Mouse (Mus musculus) ES-CJ7 (cell line): ENCODE measurements at regions not wholly inside any gene's neighbourhood (a gene's known extent, or its start where the extent isn't known, plus 50 kb on each side); places are given as distances from the start of the nearest gene placed in this dataset.

Source experiments
- DNase-seq: peaks from one replicate; pipeline ENCODE4 v3.0.0; 2011; ENCODE audit warnings: low read depth, low spot score

DNA sequence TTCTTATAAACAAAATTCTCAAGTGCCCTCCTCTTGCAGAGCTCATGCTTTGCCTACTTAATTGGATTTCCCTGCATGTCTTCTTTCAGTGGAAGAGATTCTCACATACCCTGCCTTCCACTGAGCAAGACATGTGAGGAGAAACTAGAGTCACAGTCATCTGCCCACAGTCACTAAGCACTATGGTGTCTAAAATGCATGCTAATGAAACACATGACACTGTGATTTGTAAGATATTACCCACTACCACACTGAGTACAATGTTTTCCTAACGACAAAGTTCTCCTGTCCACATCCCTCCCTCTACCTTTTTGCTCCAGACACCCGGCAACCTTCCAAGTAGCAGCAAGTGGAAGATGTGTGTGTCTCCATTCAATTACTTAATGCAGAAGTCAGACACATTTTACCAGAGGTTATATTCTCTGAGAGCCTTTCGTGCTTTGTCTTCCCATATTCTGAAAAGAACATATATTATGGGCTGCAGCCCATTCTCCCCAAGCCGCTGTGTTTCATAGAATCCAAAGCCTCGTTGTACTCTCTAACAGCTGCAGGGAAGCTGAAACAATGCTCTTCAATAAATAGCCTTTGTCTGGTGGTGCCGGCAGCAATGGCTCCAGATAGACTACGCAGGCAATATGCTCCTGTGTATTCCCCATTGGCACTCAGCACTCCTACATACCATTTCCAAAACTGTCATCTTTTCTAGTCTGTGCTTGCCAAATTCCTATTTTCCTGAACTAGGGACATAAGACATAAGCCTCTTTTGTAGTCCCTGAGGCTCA lies 670.7 kb downstream of the Poteg start:
- no peak for DNase-seq

DNA sequence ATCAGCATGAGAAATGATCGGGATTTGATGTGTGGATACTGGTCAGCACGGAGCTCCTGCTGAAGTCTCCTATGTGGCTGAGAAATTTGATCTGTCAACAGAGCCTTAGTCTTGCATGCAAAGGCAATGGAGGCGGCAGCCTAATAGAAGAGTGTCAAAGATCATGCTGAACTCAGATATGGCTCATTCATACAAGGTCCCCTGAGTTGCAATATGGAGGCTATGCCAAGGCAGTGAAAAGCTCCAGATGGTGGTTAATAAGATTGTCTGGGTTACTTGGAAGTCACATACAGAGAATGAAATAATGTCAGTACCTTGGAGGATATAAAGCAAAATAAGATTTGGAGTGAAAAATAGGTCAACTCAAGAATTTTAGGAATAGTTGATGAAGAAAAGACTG lies 677.6 kb downstream of the Poteg start:
- DNase-seq, result no peak

DNA sequence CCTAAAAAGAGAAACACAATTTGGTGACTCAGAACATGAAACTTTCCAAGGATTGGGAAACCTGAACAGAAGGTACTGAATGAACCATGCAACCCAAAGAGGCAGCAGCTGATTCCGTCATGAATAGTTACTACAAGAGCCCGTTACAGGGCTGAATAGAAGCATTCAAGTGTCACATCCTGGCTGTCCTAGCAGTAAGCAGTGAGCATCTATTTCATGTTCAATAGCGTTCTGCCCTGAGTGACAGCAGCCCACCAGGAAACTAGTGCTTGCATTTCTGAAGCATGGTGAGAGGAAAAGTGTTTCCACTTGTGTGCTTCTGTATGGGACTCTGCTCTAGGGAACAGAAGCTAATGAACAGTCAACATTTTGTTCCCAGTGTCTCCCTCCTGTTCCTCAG lies 694.4 kb downstream of the Poteg start:
- DNase-seq, result no peak

DNA sequence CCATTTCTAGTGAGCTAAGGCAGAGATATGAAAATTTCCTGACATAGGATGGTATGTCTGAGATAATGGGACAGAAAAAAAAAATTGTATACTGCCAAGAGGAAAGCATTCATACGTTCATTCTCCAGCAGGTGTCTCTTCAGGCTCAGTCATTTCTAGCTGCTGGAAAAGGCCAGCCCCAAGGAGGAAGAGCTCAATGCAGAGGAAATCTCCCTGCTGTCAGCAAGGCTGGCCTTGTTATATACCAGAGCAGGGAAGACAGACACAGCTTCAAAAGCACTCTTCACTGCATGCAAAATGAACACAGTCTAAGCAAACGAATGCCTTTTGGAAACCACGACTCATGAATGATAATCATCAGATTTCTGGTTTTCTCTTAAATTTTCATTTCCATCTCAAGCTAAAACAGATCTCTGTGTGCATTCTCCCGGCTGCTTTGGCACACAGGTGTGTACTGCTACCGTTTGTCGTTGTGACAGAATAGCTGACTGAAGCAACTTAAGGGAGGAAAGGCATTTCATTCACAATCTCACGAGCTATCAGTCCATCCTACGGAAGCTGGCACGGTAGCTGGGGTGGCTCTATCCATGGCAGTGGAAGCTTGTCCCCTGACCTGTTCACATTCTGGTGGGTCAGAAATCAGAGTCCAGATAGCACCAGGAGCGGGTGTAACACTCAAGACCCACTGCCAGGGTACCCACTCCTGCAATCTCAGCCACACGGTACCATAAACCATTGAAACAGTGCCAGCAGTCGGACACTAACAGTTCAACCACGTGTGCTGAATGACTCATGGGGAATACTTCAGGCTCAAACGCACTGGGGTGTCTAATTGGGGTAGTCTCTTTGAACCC lies 701.4 kb downstream of the Poteg start:
- DNase-seq, result peak; percentile 12

DNA sequence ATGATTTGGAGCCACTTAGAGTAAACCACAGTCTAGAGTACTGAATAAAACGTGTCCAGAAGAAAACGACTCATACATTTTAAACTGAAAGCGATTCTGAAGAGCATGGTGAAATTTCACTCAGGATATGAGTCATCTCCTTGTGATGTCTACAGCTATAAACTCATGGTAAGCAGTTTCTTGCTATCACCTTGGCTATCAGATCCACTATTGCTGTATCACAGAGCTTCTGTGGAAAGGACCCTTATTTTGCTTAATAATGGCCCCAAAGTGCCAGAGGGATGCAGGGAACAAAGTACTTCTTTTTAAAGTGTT lies 701.9 kb downstream of the Poteg start:
- no peak for DNase-seq

DNA sequence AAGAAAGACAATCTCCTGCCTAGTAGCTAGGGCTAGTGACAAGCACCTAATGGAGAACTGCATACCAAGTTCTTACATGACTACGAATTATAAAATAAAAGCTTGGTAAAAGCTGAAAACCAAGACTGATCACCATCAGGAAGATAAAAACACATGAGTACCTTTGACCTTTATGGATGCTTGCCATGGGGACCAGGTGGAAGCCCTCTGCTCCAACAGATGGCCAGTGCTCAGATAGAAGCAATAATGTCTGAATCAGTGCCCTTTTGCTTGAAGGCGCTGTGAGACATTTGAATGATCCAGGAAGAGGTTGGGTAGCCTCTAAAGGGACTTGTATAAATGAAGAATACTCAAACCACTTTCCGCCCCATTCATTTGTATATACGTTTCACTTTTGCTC lies 713.2 kb downstream of the Poteg start:
- DNase-seq, result no peak

DNA sequence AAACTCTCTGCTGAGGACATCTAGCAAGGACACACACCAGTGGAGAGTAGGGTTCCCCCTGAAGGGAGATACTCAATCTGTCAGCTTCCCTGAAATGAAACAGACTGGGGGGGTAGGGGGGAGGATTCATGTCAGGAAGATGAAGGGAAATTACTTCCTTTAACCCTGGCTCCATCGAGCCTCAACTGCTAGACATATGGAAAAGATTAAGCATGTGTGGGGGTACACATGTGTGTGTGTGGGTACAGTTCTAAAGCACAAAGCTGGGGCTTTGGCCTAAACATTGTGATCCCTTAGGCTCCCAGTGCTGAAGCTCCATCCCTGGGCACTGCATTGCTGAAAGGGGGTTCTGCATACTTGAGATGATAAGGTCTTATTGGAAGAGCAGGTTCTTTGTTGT lies 720.6 kb downstream of the Poteg start:
- no peak for DNase-seq

DNA sequence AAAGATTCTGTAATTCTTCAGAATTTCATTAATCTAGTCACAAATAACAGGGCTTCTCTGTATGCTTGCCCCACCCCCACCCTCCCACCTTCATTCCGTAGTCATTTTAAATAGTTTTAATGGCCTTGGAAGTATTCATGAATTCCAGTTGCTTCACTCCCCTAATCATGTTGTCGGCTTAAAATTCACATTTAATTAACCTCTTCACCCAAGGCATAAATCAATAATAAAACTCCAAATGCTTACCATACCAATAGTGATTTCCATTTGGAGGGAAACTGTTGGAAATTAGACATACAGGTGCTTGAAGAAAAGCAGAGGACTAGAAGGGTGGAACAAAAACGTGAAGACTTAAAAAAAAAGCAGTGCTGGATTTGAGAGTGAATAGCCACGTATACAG lies 724.0 kb downstream of the Poteg start:
- DNase-seq, result no peak

DNA sequence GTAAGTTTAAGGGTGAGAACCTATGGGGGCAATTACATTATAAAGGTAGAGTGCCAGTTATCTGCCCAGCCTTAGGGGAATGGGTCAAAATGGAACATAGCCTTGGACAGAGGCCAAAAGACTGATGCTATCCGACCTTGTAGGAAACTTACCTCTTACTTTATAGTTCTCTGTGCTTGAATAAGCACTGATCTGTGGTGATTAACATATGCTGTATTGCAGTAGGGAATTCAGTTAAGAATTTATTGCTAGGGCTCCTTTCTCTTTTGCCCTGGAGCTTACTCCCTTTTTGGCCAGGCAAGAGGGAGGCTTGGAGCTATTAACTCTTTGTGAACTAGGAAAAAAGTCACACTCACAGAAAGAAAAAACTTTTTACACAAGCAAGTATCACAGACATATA lies 748.5 kb downstream of the Poteg start:
- DNase-seq, result no peak

DNA sequence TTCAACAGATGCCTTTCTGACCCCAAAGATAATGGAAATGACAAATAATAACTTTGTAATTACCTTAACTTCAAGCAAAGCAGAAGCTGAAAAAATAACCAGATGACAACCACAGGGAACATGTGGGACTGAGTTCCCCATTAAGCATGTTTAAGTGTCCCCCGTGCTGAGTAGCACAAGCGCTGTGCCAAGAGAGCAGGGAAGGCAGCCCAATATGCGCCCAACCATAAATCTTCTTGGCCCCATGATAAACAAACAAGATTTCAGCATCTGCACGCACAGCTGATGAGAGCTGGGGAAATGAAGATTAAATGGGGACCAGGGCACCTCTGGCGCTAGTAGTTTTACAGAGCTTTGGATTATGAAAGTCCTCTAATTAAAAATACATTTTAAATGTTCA lies 788.1 kb downstream of the Poteg start:
- no peak for DNase-seq

DNA sequence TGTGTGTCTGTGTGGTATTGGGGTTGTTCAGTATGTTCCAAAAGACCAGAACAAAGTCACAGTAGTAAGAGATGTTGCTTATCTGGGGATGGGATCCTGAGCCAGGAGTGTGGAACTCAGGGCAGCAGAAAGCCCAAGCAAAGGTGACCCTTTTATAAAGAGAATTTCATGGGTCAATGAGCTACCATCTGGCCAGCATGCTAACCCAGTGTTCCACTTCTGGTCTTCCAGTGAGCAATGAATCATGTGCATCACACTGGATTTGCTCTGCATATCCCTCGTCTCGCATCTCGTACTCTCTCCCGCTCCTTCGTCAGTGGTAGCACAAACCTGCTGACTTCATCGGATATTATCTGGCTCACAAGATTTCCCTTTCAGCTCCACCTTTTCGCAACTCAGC lies 791.9 kb downstream of the Poteg start:
- no peak for DNase-seq

DNA sequence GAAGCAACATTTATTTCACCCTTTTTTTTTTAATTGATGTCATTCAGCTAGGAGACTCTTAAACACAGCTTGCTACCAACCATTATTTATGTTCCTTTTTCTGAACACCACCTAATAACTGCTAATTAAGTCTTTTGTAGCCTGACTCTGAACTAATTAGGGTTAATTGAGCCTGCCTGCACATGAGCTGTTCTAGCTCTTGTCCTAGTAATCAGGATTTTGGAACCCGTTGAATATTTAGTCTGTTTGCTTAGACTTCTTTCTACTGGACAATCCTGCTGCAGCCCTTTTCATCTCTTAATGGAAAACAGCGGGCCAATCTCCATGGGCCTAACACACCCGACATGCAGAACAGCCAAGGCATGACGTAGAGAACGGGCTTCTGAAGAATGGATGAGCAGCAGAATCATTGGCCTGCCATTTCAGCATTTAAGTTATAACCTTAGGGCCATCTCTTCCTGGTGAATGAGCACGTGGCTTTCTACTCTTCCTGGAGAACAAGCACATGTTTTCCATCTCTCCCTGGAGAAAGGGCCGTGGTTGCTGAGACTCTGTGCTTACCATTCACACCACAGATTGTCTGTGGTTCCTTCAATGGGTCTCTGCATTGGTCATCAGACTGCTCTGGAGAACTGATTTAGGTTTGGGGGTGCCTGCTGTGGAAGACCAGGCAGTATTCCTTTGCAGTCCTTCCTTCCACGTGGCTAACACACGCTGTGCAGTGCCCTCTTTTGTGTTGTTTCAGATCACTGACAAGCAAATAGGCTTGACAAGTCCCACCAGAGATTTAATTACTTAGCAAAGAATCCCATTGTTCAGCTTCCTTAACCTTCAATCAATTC lies 805.1 kb downstream of the Poteg start:
- DNase-seq, result no peak

DNA sequence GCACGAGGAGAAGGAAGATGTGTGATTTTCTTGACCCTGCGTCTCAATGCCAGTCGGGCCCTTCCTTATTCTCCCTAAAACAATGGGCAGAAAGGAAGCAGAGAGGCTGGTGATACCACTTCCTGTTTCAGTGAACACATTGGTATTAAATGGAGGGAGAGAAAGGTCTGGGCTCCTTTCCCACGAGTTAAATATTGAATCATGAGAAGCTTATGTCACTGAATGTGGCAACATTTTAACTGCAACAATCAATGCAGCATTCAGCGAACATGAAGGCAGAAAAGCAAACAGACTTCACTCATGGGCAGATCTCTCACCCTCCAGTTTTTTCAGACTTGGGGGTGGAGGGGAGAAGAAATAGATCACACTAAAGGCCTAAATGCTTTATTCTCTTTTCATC lies 819.8 kb downstream of the Poteg start:
- DNase-seq, result no peak

DNA sequence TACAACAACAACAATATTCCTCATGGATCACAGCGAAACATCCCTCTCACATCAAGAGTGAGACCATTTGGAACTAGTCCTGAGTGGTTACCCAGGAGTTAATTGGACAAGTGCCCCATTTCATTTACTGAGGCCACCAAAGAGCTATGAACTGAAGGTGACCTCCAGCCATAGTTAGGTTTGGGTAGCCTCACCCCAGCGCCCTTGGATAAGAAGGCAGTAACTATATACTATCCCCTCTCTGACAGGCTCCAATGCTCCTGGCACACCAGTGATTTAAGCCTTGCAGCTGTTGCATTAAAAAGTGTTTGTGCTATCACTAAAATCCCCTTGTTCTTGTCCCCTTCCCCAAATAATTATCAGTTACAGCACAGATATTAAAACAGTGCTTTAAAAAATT lies 836.8 kb downstream of the Poteg start:
- no peak for DNase-seq

DNA sequence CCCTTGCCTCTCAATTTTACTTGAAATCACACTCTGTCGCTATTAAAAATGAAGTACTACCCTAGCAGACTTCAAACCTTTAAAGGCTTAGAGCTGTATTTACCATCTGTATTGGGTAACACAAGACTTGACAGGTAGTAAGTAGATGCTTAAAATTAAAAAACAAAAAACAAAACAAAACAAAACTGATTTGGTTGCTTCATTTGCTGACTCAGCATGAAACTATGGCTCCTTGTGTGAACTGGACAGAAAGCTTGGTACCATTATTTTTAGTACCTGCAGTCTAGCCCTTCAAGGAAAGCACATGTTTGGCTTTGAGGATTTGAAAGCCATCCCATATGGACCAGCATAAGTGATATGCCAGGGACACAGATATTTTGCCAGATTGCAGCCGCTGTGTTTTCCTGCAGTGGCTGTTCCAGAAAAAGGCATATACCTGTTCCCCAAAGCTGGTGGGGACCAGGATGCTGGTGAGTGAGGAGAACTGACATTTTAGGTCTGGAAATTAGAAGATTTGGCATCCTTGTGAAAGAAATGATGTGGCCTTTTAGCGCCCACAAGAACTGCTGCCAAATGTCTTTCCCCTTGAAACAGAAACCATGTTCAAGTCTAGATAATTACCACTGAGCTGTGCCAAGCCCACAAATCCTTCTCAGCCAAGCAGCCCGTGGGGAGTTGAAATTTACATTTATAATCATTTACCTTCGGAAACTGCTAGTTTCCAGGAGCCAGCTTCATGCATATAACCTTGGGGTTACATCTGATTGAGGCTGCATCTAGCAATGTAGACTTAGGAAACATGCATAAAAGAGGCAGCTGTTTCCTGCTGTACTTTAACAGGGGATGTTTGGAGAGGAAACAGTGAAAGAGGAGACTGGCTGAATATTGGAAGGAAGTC lies 851.7 kb downstream of the Poteg start:
- DNase-seq, result no peak

DNA sequence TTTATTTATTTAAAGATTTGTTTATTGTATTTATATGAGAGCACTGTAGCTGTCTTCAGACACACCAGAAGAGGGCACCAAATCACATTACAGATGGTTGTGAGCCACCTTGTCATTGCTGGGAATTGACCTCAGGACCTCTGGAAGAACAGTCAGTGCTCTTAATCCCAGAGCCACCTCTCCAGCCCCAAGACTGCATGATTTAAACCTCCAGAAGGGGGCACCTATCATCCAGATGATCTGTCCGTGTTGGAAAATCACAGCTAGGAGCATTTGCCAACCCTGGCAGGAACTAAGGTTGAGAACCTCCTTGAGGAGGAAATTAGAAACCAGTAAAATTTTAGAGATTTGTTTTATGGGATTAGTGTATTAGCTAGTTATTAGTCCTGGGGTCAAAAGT lies 869.6 kb downstream of the Poteg start:
- DNase-seq, result peak; percentile 72

DNA sequence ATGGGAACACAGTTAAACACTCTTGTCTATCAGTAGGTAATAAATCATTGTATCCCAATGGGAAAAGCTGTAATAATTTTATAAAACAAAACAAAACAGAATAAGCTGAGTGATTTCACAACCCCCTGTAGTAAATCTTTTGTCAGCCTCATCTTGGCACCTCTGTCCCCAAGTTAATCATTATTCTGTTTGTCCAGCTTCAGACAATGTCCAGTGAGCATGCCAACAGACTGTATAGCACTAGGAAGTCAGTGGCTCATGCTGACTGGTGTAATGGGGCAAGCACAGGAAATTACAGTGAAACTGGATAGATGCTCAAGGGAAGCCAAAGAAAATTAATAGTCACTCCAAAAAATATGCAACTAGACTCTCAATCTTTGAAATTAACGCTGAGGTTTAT lies 885.9 kb downstream of the Poteg start:
- no peak for DNase-seq

DNA sequence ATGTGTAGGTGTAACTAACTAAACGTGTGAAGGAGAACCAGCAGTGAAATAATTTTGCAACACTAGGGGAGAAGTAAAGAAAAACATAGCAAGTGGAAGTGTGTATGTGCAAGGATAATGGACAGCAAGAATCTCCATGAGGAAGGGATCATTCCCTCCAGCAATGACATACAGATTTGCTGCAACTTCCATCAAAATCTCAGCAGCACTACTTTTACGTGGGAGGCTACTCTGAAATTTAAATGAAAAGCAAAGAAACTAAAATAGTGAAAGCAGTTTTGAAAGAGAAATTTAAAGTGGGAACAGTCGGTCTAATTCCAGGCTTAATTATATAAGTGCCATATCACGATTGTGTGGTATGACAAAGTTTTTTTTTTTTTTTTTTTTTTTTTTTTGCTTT lies 890.0 kb downstream of the Poteg start:
- DNase-seq, result no peak

DNA sequence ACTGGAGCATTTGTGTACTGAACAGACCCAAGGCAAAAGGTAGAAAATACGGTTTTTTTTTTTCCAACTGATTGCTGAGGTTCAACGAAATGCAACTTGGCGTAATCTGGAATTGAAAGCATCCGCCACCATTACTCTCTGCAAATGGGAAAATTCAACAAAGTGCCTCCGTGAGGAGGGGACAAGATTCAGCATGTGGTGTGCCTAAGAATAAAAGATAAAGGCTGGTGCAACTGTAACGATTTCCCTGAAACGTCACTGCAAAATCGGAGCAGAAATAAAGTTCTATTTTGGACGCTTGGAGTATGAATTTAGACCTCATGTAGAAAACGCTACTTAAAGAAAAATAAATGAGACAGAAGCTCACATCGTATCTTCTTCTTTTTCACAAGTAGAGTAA lies 893.8 kb downstream of the Poteg start:
- no peak for DNase-seq

DNA sequence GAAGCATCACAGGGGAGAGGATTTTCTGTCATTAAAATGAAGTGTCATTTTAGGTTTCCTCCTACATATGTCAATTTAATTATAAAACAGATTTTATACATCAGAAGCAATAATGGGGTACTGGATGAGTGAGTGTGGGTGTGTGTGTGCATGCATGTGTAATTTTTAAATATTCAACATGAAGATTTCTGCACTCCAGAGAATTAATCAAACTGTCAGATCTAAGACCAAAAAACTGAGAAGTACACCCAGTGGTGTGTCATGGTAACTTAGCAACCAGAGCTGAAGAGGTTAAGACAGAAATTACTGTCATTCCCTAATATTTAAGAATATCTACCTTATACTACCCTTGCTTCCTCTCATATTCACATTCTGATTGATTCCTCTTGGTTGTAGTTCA lies 919.0 kb downstream of the Poteg start:
- no peak for DNase-seq

DNA sequence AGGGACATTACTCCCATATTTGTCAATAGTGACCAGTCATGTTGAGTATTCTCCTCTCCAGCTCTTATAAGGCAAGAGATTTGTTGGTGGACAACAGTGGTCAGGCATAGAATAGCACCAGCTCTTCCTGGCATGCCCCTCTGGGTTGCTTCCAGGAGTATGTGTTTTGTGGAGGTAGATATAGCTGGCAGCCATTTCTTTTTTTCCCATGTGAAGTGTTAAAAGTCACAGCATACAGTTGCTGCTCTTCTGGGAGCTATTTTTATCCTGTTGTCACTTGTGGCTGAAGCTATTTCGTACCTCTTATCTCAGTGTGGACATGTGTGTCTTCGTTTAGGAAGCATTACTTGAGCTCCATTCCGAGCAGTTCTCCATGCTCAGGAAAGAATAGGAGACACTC lies 919.9 kb downstream of the Poteg start:
- DNase-seq, result no peak
